Mouse (Mus musculus): ENCODE measurements around the gene Trp53rka. TPM values are rescaled to one million over a fixed set of nuclear protein-coding genes. Genes with fewer than 3 reads are reported as not detected.

The Trp53rka gene
- polyA plus RNA-seq, 1 experiment = 10.8 TPM

DNA sequence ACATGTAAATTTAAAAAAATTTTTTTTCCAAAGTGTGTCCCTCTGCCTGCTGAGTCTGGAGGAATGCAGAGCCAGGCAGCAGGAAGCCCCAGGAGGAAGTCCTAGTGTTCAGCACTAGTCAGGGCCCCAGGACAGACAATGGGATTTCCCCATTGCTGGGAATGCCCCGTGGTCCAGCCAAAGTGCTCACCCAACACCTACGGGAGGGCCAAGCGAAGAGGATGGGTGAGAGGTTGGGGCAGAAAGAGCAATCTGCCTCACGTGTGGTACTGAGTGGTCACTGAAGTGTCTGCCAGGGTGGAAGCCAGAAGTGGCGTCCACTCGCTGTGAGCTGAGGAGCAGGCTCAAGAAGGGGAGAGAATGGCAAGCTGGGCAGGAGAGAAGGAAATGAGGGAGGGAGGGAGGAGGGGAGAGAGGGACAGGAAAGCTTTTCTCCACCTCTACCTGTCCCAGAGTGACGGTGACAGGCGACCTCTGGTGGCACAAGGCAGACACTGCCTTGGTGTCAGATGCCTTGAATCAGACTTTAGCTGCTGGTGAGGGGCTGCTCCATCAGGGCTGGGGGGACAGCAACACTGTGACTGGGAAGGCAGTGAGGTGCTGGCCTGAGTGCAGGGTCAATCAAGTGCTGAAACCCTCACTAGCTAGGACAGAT is 6.1 kb downstream of the Trp53rka start:
- Histone ChIP-seq H3K4me3 (replicated peaks; ENCODE audit: control insufficient read depth, low read depth, low read length) (no peak overlapping the region), H3K27ac (ENCODE audit: control insufficient read depth, insufficient read depth, low read depth, low read length, poor library complexity) (no peak overlapping the region), H3K4me1 (ENCODE audit: control insufficient read depth, insufficient read depth, low read length) (no peaks in the 10 kb centered on the region)
- WGBS = 10% methylated on average over 8 of the region's 8 CpGs
- TF ChIP-seq CTCF (IDR thresholded peaks at IDR 0.05; ENCODE audit: control insufficient read depth, insufficient read depth, low read length) = peak; percentile 90
- TF ChIP-seq POLR2A (IDR thresholded peaks at IDR 0.05; ENCODE audit: borderline replicate concordance, control insufficient read depth, low read depth, low read length) = no peak

DNA sequence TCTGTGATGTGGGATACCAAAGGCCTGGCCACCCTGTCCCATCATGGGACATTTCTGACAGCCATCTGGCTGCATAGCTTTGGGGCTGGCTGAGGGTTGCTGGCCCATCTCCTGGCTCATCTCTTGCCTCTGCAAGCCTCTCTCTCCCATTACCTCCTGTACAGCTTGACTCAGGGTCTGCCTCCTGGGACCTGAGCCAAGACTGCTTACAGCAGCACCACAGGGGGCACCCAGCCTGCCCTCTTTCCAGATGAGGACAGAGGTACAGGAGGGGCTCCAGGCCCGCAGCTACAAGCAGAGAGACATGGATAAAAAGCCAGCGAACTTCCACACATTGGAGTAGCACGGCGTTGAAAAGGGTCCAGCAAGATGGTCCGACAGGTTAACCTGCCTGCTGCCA is 6.7 kb downstream of the Trp53rka start:
- no peaks in the 10 kb centered on the region for H3K4me1 ChIP-seq (ENCODE audit: control insufficient read depth, insufficient read depth, low read length)
- H3K27ac ChIP-seq (ENCODE audit: control insufficient read depth, insufficient read depth, low read depth, low read length, poor library complexity) = no peak overlapping the region
- no peak for TF ChIP-seq CTCF (IDR thresholded peaks at IDR 0.05; ENCODE audit: control insufficient read depth, insufficient read depth, low read length)
- no peak for TF ChIP-seq POLR2A (IDR thresholded peaks at IDR 0.05; ENCODE audit: borderline replicate concordance, control insufficient read depth, low read depth, low read length)
- H3K4me3 ChIP-seq (replicated peaks; ENCODE audit: control insufficient read depth, low read depth, low read length) = no peak overlapping the region
- WGBS = 78% methylated on average over 5 of the region's 5 CpGs

DNA sequence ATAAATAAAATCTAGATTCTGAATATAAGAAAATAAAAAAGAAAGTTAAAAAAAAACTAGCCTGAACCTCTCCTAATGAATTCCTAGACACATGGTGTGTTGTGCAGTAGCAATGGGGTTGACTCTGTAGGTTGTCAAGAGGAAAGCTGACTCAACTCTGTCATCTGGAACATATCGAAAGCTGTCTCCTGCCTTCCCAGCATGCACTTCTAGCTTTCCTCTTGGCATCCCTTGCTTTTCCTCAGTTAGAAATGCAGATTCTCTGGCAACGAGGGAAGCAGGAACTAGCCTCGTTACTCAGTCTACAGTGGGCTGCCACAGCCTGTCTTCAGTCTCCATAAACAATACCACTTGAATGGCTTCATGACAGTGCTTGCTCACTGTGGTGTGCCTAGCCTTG is 7.3 kb downstream of the Trp53rka start:
- no peak overlapping the region for H3K4me3 ChIP-seq (replicated peaks; ENCODE audit: control insufficient read depth, low read depth, low read length)
- 61% methylated on average over 3 of the region's 3 CpGs for WGBS
- H3K27ac ChIP-seq (ENCODE audit: control insufficient read depth, insufficient read depth, low read depth, low read length, poor library complexity) = no peak overlapping the region
- no peaks in the 10 kb centered on the region for H3K4me1 ChIP-seq (ENCODE audit: control insufficient read depth, insufficient read depth, low read length)
- TF ChIP-seq CTCF (IDR thresholded peaks at IDR 0.05; ENCODE audit: control insufficient read depth, insufficient read depth, low read length) = no peak
- no peak for TF ChIP-seq POLR2A (IDR thresholded peaks at IDR 0.05; ENCODE audit: borderline replicate concordance, control insufficient read depth, low read depth, low read length)

DNA sequence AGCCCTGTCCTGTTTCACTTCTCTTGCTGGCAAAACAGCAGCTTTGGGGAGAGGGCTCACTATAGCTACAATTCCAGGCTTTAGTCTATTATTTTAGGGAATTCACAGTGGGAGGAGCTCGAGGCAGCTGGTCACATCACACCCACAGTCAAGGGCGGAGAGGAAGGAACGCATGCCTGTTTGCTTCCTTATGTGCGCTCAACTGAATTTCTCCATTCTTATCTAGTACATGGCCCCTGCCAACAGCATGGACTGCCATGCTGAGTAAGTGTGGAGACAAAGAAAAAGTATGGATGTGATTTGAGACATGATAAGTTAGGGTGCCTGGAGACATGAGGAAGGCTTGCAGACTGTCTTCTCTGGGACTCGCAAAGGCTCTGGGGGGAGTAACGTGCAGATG is 9.0 kb downstream of the Trp53rka start:
- WGBS = 52% methylated on average over 6 of the region's 6 CpGs
- H3K4me3 ChIP-seq (replicated peaks; ENCODE audit: control insufficient read depth, low read depth, low read length) = no peak overlapping the region
- no peak overlapping the region for H3K27ac ChIP-seq (ENCODE audit: control insufficient read depth, insufficient read depth, low read depth, low read length, poor library complexity)
- TF ChIP-seq POLR2A (IDR thresholded peaks at IDR 0.05; ENCODE audit: borderline replicate concordance, control insufficient read depth, low read depth, low read length) (no peak), CTCF (IDR thresholded peaks at IDR 0.05; ENCODE audit: control insufficient read depth, insufficient read depth, low read length) (no peak)
- no peaks in the 10 kb centered on the region for H3K4me1 ChIP-seq (ENCODE audit: control insufficient read depth, insufficient read depth, low read length)

DNA sequence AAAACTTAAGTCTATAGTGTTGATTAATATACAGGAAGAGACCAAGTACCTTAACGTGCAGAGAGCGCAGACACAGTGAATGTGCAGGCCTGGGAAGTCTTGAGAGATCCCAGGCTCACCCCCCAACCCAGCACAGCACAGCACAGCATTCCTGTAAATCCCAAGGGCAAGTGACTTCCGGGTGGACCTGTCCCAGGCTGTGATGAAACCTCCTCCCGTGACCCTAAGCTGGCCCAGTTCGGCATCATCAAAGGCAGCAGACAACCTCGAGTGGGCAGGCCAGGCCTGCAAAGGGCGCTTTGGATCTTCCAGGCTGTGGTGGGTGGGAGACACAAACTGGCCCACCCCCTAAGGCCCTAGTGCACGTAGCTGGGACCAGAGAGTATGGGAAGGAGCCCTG is 11.1 kb downstream of the Trp53rka start:
- no peak overlapping the region for H3K4me3 ChIP-seq (replicated peaks; ENCODE audit: control insufficient read depth, low read depth, low read length)
- no peak overlapping the region for H3K27ac ChIP-seq (ENCODE audit: control insufficient read depth, insufficient read depth, low read depth, low read length, poor library complexity)
- no peaks in the 10 kb centered on the region for H3K4me1 ChIP-seq (ENCODE audit: control insufficient read depth, insufficient read depth, low read length)
- no peak for TF ChIP-seq POLR2A (IDR thresholded peaks at IDR 0.05; ENCODE audit: borderline replicate concordance, control insufficient read depth, low read depth, low read length)
- no peak for TF ChIP-seq CTCF (IDR thresholded peaks at IDR 0.05; ENCODE audit: control insufficient read depth, insufficient read depth, low read length)
- 74% methylated on average over 8 of the region's 8 CpGs for WGBS

DNA sequence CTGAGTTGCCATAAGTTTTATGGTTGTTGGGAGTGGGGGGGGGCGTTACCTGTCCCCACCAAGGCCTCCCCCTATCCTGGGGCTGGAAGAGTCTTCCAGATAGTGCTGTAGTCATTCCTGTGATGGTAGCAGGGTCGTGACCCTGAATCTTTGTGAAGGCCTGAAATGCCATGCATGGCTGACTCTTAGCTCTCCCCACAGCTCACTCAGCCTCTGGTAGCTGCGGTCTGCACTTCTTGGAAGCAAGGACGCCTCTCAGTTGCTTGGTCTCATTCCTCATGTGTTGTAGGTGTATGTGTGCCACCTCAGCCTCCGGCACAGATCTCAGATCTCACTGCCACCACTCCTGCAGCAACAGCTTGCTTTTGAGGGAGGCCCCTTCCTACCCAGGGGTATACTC is 17.3 kb downstream of the Trp53rka start:
- 68% methylated on average over 5 of the region's 5 CpGs for WGBS
- TF ChIP-seq CTCF (IDR thresholded peaks at IDR 0.05; ENCODE audit: control insufficient read depth, insufficient read depth, low read length) (no peak), POLR2A (IDR thresholded peaks at IDR 0.05; ENCODE audit: borderline replicate concordance, control insufficient read depth, low read depth, low read length) (no peak)
- H3K4me1 ChIP-seq (ENCODE audit: control insufficient read depth, insufficient read depth, low read length) = no peaks in the 10 kb centered on the region
- no peak overlapping the region for H3K4me3 ChIP-seq (replicated peaks; ENCODE audit: control insufficient read depth, low read depth, low read length)
- no peak overlapping the region for H3K27ac ChIP-seq (ENCODE audit: control insufficient read depth, insufficient read depth, low read depth, low read length, poor library complexity)

DNA sequence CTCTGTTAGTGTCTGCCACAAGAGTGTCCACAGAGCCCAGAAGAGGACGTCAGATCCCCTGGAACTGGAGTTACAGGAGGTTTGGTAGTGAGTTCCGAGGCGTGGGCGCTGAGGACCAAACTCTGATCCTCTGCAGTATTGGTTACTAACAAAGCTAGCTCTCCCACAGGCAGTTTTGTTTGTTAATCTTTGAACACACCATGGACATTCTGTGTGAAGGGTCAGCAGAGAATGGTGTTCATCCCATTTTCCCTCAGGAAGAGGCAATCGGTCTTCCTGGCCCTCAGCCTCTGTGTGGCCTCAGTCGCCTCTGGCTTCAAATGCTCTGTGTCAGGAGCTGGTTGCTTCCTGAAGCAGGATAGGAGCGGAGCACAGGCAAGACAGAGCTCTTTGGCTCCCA is 17.7 kb downstream of the Trp53rka start:
- WGBS = 77% methylated on average over 7 of the region's 7 CpGs
- TF ChIP-seq CTCF (IDR thresholded peaks at IDR 0.05; ENCODE audit: control insufficient read depth, insufficient read depth, low read length) (no peak), POLR2A (IDR thresholded peaks at IDR 0.05; ENCODE audit: borderline replicate concordance, control insufficient read depth, low read depth, low read length) (no peak)
- no peak overlapping the region for H3K27ac ChIP-seq (ENCODE audit: control insufficient read depth, insufficient read depth, low read depth, low read length, poor library complexity)
- H3K4me3 ChIP-seq (replicated peaks; ENCODE audit: control insufficient read depth, low read depth, low read length) = no peak overlapping the region
- H3K4me1 ChIP-seq (ENCODE audit: control insufficient read depth, insufficient read depth, low read length) = no peaks in the 10 kb centered on the region

DNA sequence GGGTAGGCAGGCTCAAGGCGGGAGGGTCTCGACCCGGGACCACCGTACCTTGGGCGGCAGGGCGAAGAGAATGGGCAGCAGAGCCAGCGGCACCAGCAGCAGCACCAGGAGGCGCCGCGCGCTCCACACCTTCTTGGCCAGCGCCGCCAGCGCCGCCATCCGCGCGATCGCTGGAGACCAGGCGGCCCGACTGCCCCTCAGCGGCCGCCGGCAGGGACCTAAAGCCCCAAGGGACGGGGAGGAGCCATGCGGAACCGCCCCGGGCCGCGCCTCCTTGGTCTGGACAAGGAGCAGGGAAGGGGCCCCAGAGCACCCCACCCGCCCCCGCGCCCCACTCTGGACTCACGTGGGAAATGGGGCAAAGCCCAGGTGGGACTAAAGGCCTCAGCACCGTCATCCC is 20.1 kb downstream of the Trp53rka start, which contains the start of gene Slc13a3:
TSS of gene Slc13a3 (minus strand) at position 228 of the 400 bp plus-strand sequence.
- no peak within 1 kb of the TSS for H3K4me3 ChIP-seq (replicated peaks; ENCODE audit: control insufficient read depth, low read depth, low read length)
- TF ChIP-seq CTCF (IDR thresholded peaks at IDR 0.05; ENCODE audit: control insufficient read depth, insufficient read depth, low read length) (no peak), POLR2A (IDR thresholded peaks at IDR 0.05; ENCODE audit: borderline replicate concordance, control insufficient read depth, low read depth, low read length) (no peak)
- H3K27ac ChIP-seq (ENCODE audit: control insufficient read depth, insufficient read depth, low read depth, low read length, poor library complexity) = no peak within 1 kb of the TSS
- WGBS = 5% methylated on average over 33 of the region's 35 CpGs
- no peaks in the 10 kb centered on the region for H3K4me1 ChIP-seq (ENCODE audit: control insufficient read depth, insufficient read depth, low read length)

DNA sequence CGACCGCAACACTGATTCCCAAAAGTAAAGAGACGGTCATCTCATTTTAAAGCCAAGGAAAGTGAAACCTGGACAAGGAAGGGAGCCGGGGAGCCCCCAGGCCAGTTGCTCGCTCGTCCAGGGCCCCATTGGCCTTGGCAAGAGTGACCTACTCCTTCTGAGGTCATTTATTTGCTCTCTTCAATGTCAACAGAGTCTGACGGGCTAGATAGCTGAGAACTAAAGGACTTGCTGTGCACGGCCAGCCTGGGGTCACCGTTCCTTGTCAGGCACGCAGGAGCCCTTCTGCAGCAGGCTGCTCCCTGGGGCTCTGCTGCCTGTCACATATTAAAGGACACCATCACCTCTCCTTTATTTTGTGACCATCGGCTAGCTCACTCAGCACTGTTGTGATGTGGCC is 21.2 kb downstream of the Trp53rka start:
- 89% methylated on average over 11 of the region's 11 CpGs for WGBS
- no peaks in the 10 kb centered on the region for H3K4me1 ChIP-seq (ENCODE audit: control insufficient read depth, insufficient read depth, low read length)
- no peak for TF ChIP-seq CTCF (IDR thresholded peaks at IDR 0.05; ENCODE audit: control insufficient read depth, insufficient read depth, low read length)
- TF ChIP-seq POLR2A (IDR thresholded peaks at IDR 0.05; ENCODE audit: borderline replicate concordance, control insufficient read depth, low read depth, low read length) = no peak
- no peak overlapping the region for H3K27ac ChIP-seq (ENCODE audit: control insufficient read depth, insufficient read depth, low read depth, low read length, poor library complexity)
- H3K4me3 ChIP-seq (replicated peaks; ENCODE audit: control insufficient read depth, low read depth, low read length) = no peak overlapping the region
